Mouse (Mus musculus) liver, postnatal 0 days (tissue): ENCODE data around the gene Nop2. TPM values are rescaled to one million over a fixed set of nuclear protein-coding genes. Genes with fewer than 3 reads are reported as not detected.

ENCODE experiments used
- ATAC-seq: fragments of 200-750 bp; cut with Nextera tagmentation; 2 replicates; pipeline ENCODE4 v1.8.0; 2017; ENCODE audit warnings: mild to moderate bottlenecking, moderate library complexity
- DNase-seq: peaks from one replicate; pipeline ENCODE4 v3.0.0-alpha.2; 2016
- H3K27ac ChIP-seq: fragments of 300-500 bp; sonication (generic); 2 replicates; pipeline ENCODE4 v1.5.1; 2014; ENCODE audit warnings: antibody characterized with exemption, moderate library complexity, mild to moderate bottlenecking, low read depth
- H3K27me3 ChIP-seq: fragments of 300-500 bp; sonication (generic); 2 replicates; pipeline ENCODE4 v1.6.1; 2014; ENCODE audit warnings: low read length, control low read depth, mixed read lengths; ENCODE audit not compliant: insufficient read depth
- H3K36me3 ChIP-seq: fragments of 300-500 bp; sonication (generic); replicated peaks from 2 replicates; pipeline ENCODE4 v1.6.1; 2014; ENCODE audit warnings: mild to moderate bottlenecking, control low read depth, low read length, moderate library complexity, mixed read lengths; ENCODE audit not compliant: insufficient read depth
- H3K4me1 ChIP-seq: fragments of 300-500 bp; sonication (generic); 2 replicates; pipeline ENCODE4 v1.6.1; 2014; ENCODE audit warnings: antibody characterized with exemption, mild to moderate bottlenecking, control low read depth; ENCODE audit not compliant: insufficient read depth
- H3K4me2 ChIP-seq: fragments of 300-500 bp; sonication (generic); 2 replicates; pipeline ENCODE4 v1.6.1; 2014; ENCODE audit warnings: low read depth, mild to moderate bottlenecking, low read length, moderate library complexity, mixed read lengths
- H3K4me3 ChIP-seq: fragments of 300-500 bp; sonication (generic); 2 replicates; pipeline ENCODE4 v1.5.1; 2014; ENCODE audit warnings: low read depth, low read length
- H3K9ac ChIP-seq: fragments of 300-500 bp; sonication (generic); replicated peaks from 2 replicates; pipeline ENCODE4 v1.6.1; 2014; ENCODE audit warnings: mild to moderate bottlenecking, moderate library complexity
- H3K9me3 ChIP-seq: fragments of 300-500 bp; sonication (generic); 2 replicates; pipeline ENCODE4 v1.6.1; 2016; ENCODE audit warnings: mild to moderate bottlenecking, control low read depth, low read length, mixed read lengths
- CTCF ChIP-seq: sonication (generic); IDR thresholded peaks from 2 replicates; pipeline ENCODE4 v1.5.1; 2016; ENCODE audit warnings: antibody characterized with exemption, low read depth
- EP300 ChIP-seq: IDR thresholded peaks from 2 replicates; pipeline ENCODE4 v1.6.1; 2016; ENCODE audit warnings: antibody characterized with exemption, low read depth, mild to moderate bottlenecking
- WGBS: fragments of 180-500 bp; shearing (Covaris S2); extraction: QIAGEN DNeasy Blood & Tissue Kit; methylation state at CpG from one replicate; pipeline ENCODE4 v1.1.7; 2014; ENCODE audit not compliant: insufficient replicate concordance; 5-methylcytosine and 5-hydroxymethylcytosine counted together
- polyA plus RNA-seq: library from polyadenylated mRNA; unstranded; fragments of >200 nt; fragmentation: Nextera tagmentation; extraction: Ambion mirVana; gene quantifications from 2 replicates; pipeline ENCODE4 v1.2.1, GENCODE M21; 2015

The Nop2 gene
- polyA plus RNA-seq, 1 experiment from 2014 or later, result 23.2 TPM

GRCm38 (mm10) chr6:125101444-125101843 is 30.3 kb upstream of the Nop2 start:
- peaks cover 32% of the 10 kb centered on the region for H3K4me1 ChIP-seq
- no peaks in the 10 kb centered on the region for H3K9me3 ChIP-seq
- no peaks in the 10 kb centered on the region for H3K27me3 ChIP-seq
- H3K36me3 ChIP-seq, result peaks cover 72% of the 10 kb centered on the region
- no peak overlapping the region for H3K4me2 ChIP-seq
- ATAC-seq (no peak), DNase-seq (no peak)
- H3K27ac ChIP-seq, result no peak overlapping the region
- no peak overlapping the region for H3K9ac ChIP-seq
- WGBS, result 91% methylated on average over 9 of the region's 9 CpGs
- no peak overlapping the region for H3K4me3 ChIP-seq
- TF ChIP-seq CTCF, result no peak
- TF ChIP-seq EP300, result no peak

- Histone ChIP-seq H3K9me3 (no peaks in the 10 kb centered on the region), H3K27ac (peak overlapping the region; percentile 55; the same call in 1 of the 2 replicates), H3K9ac (no peak overlapping the region), H3K4me1 (peaks cover 9% of the 10 kb centered on the region), H3K36me3 (peaks cover 89% of the 10 kb centered on the region), H3K4me3 (no peak overlapping the region), H3K27me3 (no peaks in the 10 kb centered on the region), H3K4me2 (peak overlapping the region; percentile 39; the same call in 1 of the 2 replicates)
- ATAC-seq (peak; percentile 99), DNase-seq (peak; percentile 83)
- whole genome bisulfite sequencing, result 44% methylated on average over 4 of the region's 4 CpGs
- TF ChIP-seq CTCF (no peak), EP300 (peak; percentile 94)
Measured at GRCm38 (mm10) chr6:125104223-125104622, 27.5 kb upstream of the Nop2 start.

GRCm38 (mm10) chr6:125107705-125108104 is 24.0 kb upstream of the Nop2 start:
- H3K9ac ChIP-seq, result no peak overlapping the region
- H3K27me3 ChIP-seq, result no peaks in the 10 kb centered on the region
- TF ChIP-seq CTCF (peak; percentile 40), EP300 (no peak)
- H3K9me3 ChIP-seq, result no peaks in the 10 kb centered on the region
- H3K4me3 ChIP-seq, result no peak overlapping the region
- 93% methylated on average over 2 of the region's 2 CpGs for WGBS
- no peak for ATAC-seq
- H3K27ac ChIP-seq, result no peak overlapping the region
- DNase-seq, result no peak
- H3K36me3 ChIP-seq, result peaks cover 90% of the 10 kb centered on the region
- no peak overlapping the region for H3K4me2 ChIP-seq
- peaks cover 3% of the 10 kb centered on the region; the same call in 1 of the 2 replicates for H3K4me1 ChIP-seq

- H3K9me3 ChIP-seq, result no peaks in the 10 kb centered on the region
- no peak overlapping the region for H3K4me2 ChIP-seq
- no peak overlapping the region for H3K9ac ChIP-seq
- DNase-seq (no peak), ATAC-seq (no peak)
- no peaks in the 10 kb centered on the region for H3K27me3 ChIP-seq
- no peak for TF ChIP-seq EP300
- no peak for TF ChIP-seq CTCF
- H3K27ac ChIP-seq, result no peak overlapping the region
- no peak overlapping the region for H3K4me3 ChIP-seq
- peaks cover 94% of the 10 kb centered on the region for H3K36me3 ChIP-seq
- no peaks in the 10 kb centered on the region; the same call in 1 of the 2 replicates for H3K4me1 ChIP-seq
- 88% methylated on average over 14 of the region's 14 CpGs for WGBS
Measured at GRCm38 (mm10) chr6:125109371-125109770, 22.3 kb upstream of the Nop2 start.

GRCm38 (mm10) chr6:125110927-125111326 is 20.8 kb upstream of the Nop2 start:
- 92% methylated on average over 7 of the region's 7 CpGs for WGBS
- no peaks in the 10 kb centered on the region for H3K27me3 ChIP-seq
- DNase-seq, result peak; percentile 52
- TF ChIP-seq EP300 (no peak), CTCF (peak; percentile 62)
- no peak overlapping the region for H3K4me2 ChIP-seq
- no peak overlapping the region for H3K27ac ChIP-seq
- no peak overlapping the region for H3K4me3 ChIP-seq
- H3K9ac ChIP-seq, result no peak overlapping the region
- ATAC-seq, result no peak
- H3K36me3 ChIP-seq, result peaks cover 93% of the 10 kb centered on the region
- no peaks in the 10 kb centered on the region for H3K4me1 ChIP-seq
- H3K9me3 ChIP-seq, result no peaks in the 10 kb centered on the region

- Histone ChIP-seq H3K9ac (no peak overlapping the region), H3K4me1 (no peaks in the 10 kb centered on the region), H3K27ac (no peak overlapping the region), H3K4me3 (no peak overlapping the region), H3K36me3 (peaks cover 93% of the 10 kb centered on the region), H3K27me3 (no peaks in the 10 kb centered on the region), H3K4me2 (no peak overlapping the region), H3K9me3 (no peaks in the 10 kb centered on the region)
- no peak for DNase-seq
- ATAC-seq, result peak; percentile 51
- TF ChIP-seq CTCF, result no peak
- TF ChIP-seq EP300, result no peak
- 70% methylated on average over 11 of the region's 11 CpGs for WGBS
Measured at GRCm38 (mm10) chr6:125112553-125112952, 19.2 kb upstream of the Nop2 start.

GRCm38 (mm10) chr6:125119387-125119786 is 12.3 kb upstream of the Nop2 start:
- H3K4me2 ChIP-seq, result no peak overlapping the region
- TF ChIP-seq CTCF (no peak), EP300 (no peak)
- H3K4me3 ChIP-seq, result no peak overlapping the region
- H3K9me3 ChIP-seq, result no peaks in the 10 kb centered on the region
- no peak for DNase-seq
- 82% methylated on average over 8 of the region's 8 CpGs for WGBS
- no peak overlapping the region for H3K27ac ChIP-seq
- H3K36me3 ChIP-seq, result peaks cover 88% of the 10 kb centered on the region
- H3K27me3 ChIP-seq, result no peaks in the 10 kb centered on the region
- H3K4me1 ChIP-seq, result no peaks in the 10 kb centered on the region
- 0 out of 2 replicates have a peak overlapping the region, but pooled peaks have one; percentile 2 for H3K9ac ChIP-seq
- no peak for ATAC-seq
